Mouse (Mus musculus): Measurements from ENCODE around the gene Tnfaip1.

Gene Tnfaip1

DNA sequence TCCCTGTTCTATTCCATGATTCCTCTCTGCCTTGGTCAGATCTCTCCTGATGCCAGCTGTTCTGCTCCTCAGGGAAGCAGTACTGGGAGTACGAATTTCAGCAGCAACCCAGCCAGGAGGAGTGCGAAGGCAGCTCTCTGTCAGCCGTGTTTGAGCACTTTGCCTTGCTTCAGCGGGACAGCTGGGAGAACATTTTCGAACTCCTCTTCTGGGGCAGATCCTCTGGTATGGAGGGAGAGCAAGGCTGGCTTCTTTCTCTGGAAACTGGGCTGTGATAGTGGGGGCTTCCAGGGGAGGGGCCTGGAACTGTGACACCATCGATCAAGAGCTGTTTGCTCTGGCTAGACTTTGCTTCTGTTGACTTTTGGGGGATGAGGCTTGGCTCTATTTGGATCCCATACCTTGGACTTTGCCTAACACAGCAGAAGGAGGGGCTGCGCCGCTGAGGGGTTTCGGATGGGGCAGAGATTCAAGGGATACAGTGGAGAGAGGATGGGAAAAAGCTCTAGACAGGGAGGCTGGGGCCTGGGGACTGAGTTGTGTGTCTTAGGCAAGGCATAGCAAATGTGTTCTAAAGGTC is 35.4 kb downstream of the Tnfaip1 start:
- no peak for DNase-seq (ENCODE audit: low read depth)

- no peak for DNase-seq (ENCODE audit: low read depth)
These were observed 36.6 kb downstream of the Tnfaip1 start for GRCm38 (mm10) chr11:78499543-78499942.

- no peak for DNase-seq (ENCODE audit: low read depth)
These were observed 37.1 kb downstream of the Tnfaip1 start, which contains the start of gene Vtn for GRCm38 (mm10) chr11:78499004-78499403. Gene Vtn, plus strand, starts transcription at chr11:78499091.

- DNase-seq (ENCODE audit: low read depth), result peak; percentile 99
These were observed 38.3 kb downstream of the Tnfaip1 start, which contains the start of gene Sarm1 for GRCm38 (mm10) chr11:78497544-78498522. Gene Sarm1, minus strand, starts transcription at chr11:78497754.

GRCm38 (mm10) chr11:78497071-78497541 is 39.0 kb downstream of the Tnfaip1 start:
- DNase-seq (ENCODE audit: low read depth), result no peak

- DNase-seq (ENCODE audit: low read depth), result peak; percentile 69
These were observed 40.2 kb downstream of the Tnfaip1 start for GRCm38 (mm10) chr11:78495904-78496303.

DNA sequence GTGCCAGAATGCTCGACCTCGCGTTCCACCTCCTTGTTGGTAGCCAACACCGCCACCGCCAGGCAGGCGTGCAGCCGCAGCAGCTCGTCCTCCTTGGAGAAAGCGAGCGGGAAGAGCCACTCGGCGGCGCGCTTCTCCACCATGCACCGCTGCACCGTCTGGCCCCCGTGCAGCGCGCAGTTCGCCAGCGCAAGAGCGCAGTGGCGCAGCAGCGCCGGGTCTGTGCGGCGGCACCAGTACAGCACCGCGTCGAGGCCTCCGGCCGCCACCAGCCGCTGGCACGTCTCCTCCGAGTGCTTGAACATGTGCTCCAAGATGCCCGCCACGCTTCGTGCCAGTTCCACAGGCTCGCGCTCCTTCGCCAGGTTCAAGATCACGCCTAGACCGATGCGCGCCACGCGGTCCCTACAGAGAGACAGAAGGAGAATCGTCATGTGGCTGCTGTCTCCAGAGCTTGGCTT is 45.3 kb downstream of the Tnfaip1 start:
- DNase-seq (ENCODE audit: low read depth), result no peak

GRCm38 (mm10) chr11:78488168-78488567 is 48.0 kb downstream of the Tnfaip1 start:
- peak; percentile 75 for DNase-seq (ENCODE audit: low read depth)

DNA sequence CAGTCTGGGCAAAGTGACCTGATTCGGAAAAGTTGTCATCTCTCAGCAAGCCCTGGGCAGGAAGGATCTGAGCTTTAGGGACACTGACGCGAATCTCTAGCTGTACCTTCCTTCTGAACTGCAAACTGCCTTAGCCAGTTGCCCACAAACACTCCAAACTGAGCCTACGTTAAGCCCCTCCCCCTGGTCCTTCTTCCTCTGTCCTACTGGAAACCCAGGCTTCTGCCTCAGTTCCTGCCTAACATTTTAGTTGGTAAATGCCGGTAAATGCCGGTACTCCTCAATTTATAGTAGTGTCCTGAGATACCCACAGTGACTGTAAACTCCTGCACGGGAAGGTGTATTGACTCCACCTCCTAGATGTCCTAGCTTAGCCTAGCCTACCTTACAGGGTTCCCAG is 52.5 kb downstream of the Tnfaip1 start:
- no peak for DNase-seq (ENCODE audit: low read depth)

GRCm38 (mm10) chr11:78475289-78475688 is 60.8 kb downstream of the Tnfaip1 start:
- no peak for DNase-seq (ENCODE audit: low read depth)

Measured in induced T-regulatory cell, adult 2 months (primary cell).